Mouse (Mus musculus) intestine, embryonic 14.5 days (tissue): ENCODE data around the gene BC029722. TPM values are rescaled to one million over a fixed set of nuclear protein-coding genes. Genes with fewer than 3 reads are reported as not detected.

Experiments used
- ATAC-seq: fragments of 200-750 bp; cut with Nextera tagmentation; replicated peaks from 2 replicates; pipeline ENCODE4 v1.8.0; 2017; ENCODE audit warnings: low read depth, moderate number of reproducible peaks, moderate TSS enrichment, moderate library complexity; ENCODE audit not compliant: low FRiP score, low TSS enrichment
- DNase-seq: peaks from one replicate; pipeline ENCODE4 v3.0.0-alpha.2; 2018; ENCODE audit warnings: low spot score
- H3K27ac ChIP-seq: fragments of 300-500 bp; sonication (generic); 2 replicates; pipeline ENCODE4 v1.5.1; 2014; ENCODE audit warnings: low read depth, mild to moderate bottlenecking, control low read depth
- H3K27me3 ChIP-seq: fragments of 300-500 bp; sonication (generic); replicated peaks from 2 replicates; pipeline ENCODE4 v1.6.1; 2014; ENCODE audit warnings: low read length, control low read depth; ENCODE audit not compliant: control insufficient read depth, insufficient read depth
- H3K36me3 ChIP-seq: fragments of 300-500 bp; sonication (generic); 2 replicates; pipeline ENCODE4 v1.6.1; 2014; ENCODE audit warnings: low read length, control low read depth; ENCODE audit not compliant: control insufficient read depth, insufficient read depth
- H3K4me1 ChIP-seq: fragments of 300-500 bp; sonication (generic); replicated peaks from 2 replicates; pipeline ENCODE4 v1.6.1; 2014; ENCODE audit warnings: low read length, control low read depth, mixed read lengths; ENCODE audit not compliant: control insufficient read depth, insufficient read depth
- H3K4me2 ChIP-seq: fragments of 300-500 bp; sonication (generic); 2 replicates; pipeline ENCODE4 v1.6.1; 2014; ENCODE audit warnings: low read length
- H3K4me3 ChIP-seq: fragments of 300-500 bp; sonication (generic); 2 replicates; pipeline ENCODE4 v1.5.1; 2014; ENCODE audit warnings: low read depth, low read length, control low read depth, mixed read lengths
- H3K9ac ChIP-seq: fragments of 300-500 bp; sonication (generic); 2 replicates; pipeline ENCODE4 v1.6.1; 2014; ENCODE audit warnings: mild to moderate bottlenecking, low read length
- H3K9me3 ChIP-seq: fragments of 300-500 bp; sonication (generic); 2 replicates; pipeline ENCODE4 v1.6.1; 2016; ENCODE audit warnings: low read length, control low read depth; ENCODE audit not compliant: control insufficient read depth
- WGBS: fragments of 180-500 bp; shearing (Covaris S2); extraction: QIAGEN DNeasy Blood & Tissue Kit; methylation state at CpG from one replicate; pipeline ENCODE4 v1.1.7; 2014; 5-methylcytosine and 5-hydroxymethylcytosine counted together
- polyA plus RNA-seq: library from polyadenylated mRNA; unstranded; fragments of >200 nt; fragmentation: Nextera tagmentation; extraction: Ambion mirVana; gene quantifications from 2 replicates; pipeline ENCODE4 v1.2.1, GENCODE M21; 2014

BC029722 gene
- 12.8 and 13.2 TPM in 2 replicates for polyA plus RNA-seq

GRCm38 (mm10) chr2:155819392-155819448 is at the start of gene BC029722:
TSS of gene BC029722 (minus strand) at chr2:155819426.
- Histone ChIP-seq H3K27ac (peak within 1 kb of the TSS; percentile 82), H3K4me2 (peak within 1 kb of the TSS; percentile 96), H3K4me1 (peaks cover 9% of the 10 kb centered on the region; the same call in 1 of the 2 replicates), H3K9ac (peak within 1 kb of the TSS; percentile 69), H3K4me3 (peak within 1 kb of the TSS; percentile 74), H3K27me3 (no peaks in the 10 kb centered on the region), H3K9me3 (no peaks in the 10 kb centered on the region), H3K36me3 (peaks cover 44% of the 10 kb centered on the region)
- no peak for ATAC-seq
- no peak for DNase-seq

GRCm38 (mm10) chr2:155868320-155868719 is 49.1 kb upstream of the BC029722 start:
- ATAC-seq (no peak), DNase-seq (no peak)
- 96% methylated on average over 8 of the region's 8 CpGs for WGBS
- H3K4me1 ChIP-seq: peaks cover 25% of the 10 kb centered on the region
- no peaks in the 10 kb centered on the region for H3K9me3 ChIP-seq
- no peak overlapping the region for H3K4me2 ChIP-seq
- no peak overlapping the region for H3K9ac ChIP-seq
- H3K4me3 ChIP-seq: no peak overlapping the region
- peaks cover 4% of the 10 kb centered on the region for H3K36me3 ChIP-seq
- no peak overlapping the region for H3K27ac ChIP-seq
- no peaks in the 10 kb centered on the region for H3K27me3 ChIP-seq

GRCm38 (mm10) chr2:155863301-155863867 is 44.2 kb upstream of the BC029722 start:
- H3K4me2 ChIP-seq: no peak overlapping the region; the same call in 1 of the 2 replicates

GRCm38 (mm10) chr2:155862573-155863300 is 43.5 kb upstream of the BC029722 start:
- Histone ChIP-seq H3K4me2 (no peak overlapping the region; the same call in 1 of the 2 replicates), H3K4me3 (no peak overlapping the region), H3K9ac (no peak overlapping the region), H3K9me3 (no peaks in the 10 kb centered on the region), H3K36me3 (peaks cover 8% of the 10 kb centered on the region), H3K4me1 (peaks cover 10% of the 10 kb centered on the region; the same call in 1 of the 2 replicates), H3K27ac (no peak overlapping the region), H3K27me3 (no peaks in the 10 kb centered on the region)
- WGBS: 54% methylated on average over 13 of the region's 13 CpGs
- no peak for DNase-seq
- peak; percentile 90 for ATAC-seq

More at GRCm38 (mm10) chr2:155863301-155863867, 44.2 kb upstream of the BC029722 start:
- Histone ChIP-seq H3K4me3 (no peak overlapping the region), H3K4me1 (peaks cover 10% of the 10 kb centered on the region; the same call in 1 of the 2 replicates), H3K27me3 (no peaks in the 10 kb centered on the region), H3K9me3 (no peaks in the 10 kb centered on the region), H3K27ac (no peak overlapping the region), H3K36me3 (peaks cover 4% of the 10 kb centered on the region), H3K9ac (no peak overlapping the region)
- 44% methylated on average over 11 of the region's 11 CpGs for WGBS
- ATAC-seq (peak; percentile 36; the same call in 1 of the 2 replicates), DNase-seq (no peak)

GRCm38 (mm10) chr2:155861581-155861980 is 42.4 kb upstream of the BC029722 start:
- H3K9ac ChIP-seq: no peak overlapping the region
- peaks cover 17% of the 10 kb centered on the region for H3K36me3 ChIP-seq
- H3K4me3 ChIP-seq: no peak overlapping the region
- 88% methylated on average over 6 of the region's 6 CpGs for WGBS
- no peak overlapping the region for H3K27ac ChIP-seq
- no peak overlapping the region for H3K4me2 ChIP-seq
- ATAC-seq (no peak), DNase-seq (no peak)
- H3K9me3 ChIP-seq: no peaks in the 10 kb centered on the region
- H3K4me1 ChIP-seq: peaks cover 10% of the 10 kb centered on the region; the same call in 1 of the 2 replicates
- no peaks in the 10 kb centered on the region for H3K27me3 ChIP-seq

GRCm38 (mm10) chr2:155860102-155860501 is 40.9 kb upstream of the BC029722 start:
- H3K36me3 ChIP-seq: peaks cover 22% of the 10 kb centered on the region
- no peak for DNase-seq
- no peak overlapping the region for H3K4me2 ChIP-seq
- no peak overlapping the region for H3K27ac ChIP-seq
- no peak overlapping the region for H3K9ac ChIP-seq
- no peak overlapping the region for H3K4me3 ChIP-seq
- no peak for ATAC-seq
- WGBS: 77% methylated on average over 7 of the region's 7 CpGs
- peaks cover 10% of the 10 kb centered on the region; the same call in 1 of the 2 replicates for H3K4me1 ChIP-seq
- no peaks in the 10 kb centered on the region for H3K9me3 ChIP-seq
- H3K27me3 ChIP-seq: no peaks in the 10 kb centered on the region

- 0 out of 2 replicates have a peak, but pooled peaks have one; percentile 24 for ATAC-seq
- Histone ChIP-seq H3K27ac (no peak overlapping the region), H3K36me3 (peaks cover 64% of the 10 kb centered on the region)
These were observed 33.3 kb upstream of the BC029722 start for GRCm38 (mm10) chr2:155852536-155852935.

GRCm38 (mm10) chr2:155850120-155850519 is 30.9 kb upstream of the BC029722 start:
- Histone ChIP-seq H3K9me3 (no peaks in the 10 kb centered on the region), H3K4me1 (no peaks in the 10 kb centered on the region), H3K27me3 (no peaks in the 10 kb centered on the region), H3K4me3 (no peak overlapping the region), H3K9ac (no peak overlapping the region), H3K36me3 (peaks cover 71% of the 10 kb centered on the region), H3K27ac (no peak overlapping the region), H3K4me2 (no peak overlapping the region)
- no peak for DNase-seq
- WGBS: 86% methylated on average over 7 of the region's 7 CpGs
- no peak for ATAC-seq

More at GRCm38 (mm10) chr2:155852536-155852935, 33.3 kb upstream of the BC029722 start:
- no peaks in the 10 kb centered on the region for H3K4me1 ChIP-seq
- H3K27me3 ChIP-seq: no peaks in the 10 kb centered on the region
- DNase-seq: no peak
- H3K9ac ChIP-seq: no peak overlapping the region
- H3K9me3 ChIP-seq: no peaks in the 10 kb centered on the region
- H3K4me3 ChIP-seq: no peak overlapping the region
- 76% methylated on average over 5 of the region's 5 CpGs for WGBS
- H3K4me2 ChIP-seq: no peak overlapping the region

GRCm38 (mm10) chr2:155849464-155849863 is 30.2 kb upstream of the BC029722 start:
- Histone ChIP-seq H3K27ac (no peak overlapping the region), H3K27me3 (no peaks in the 10 kb centered on the region), H3K4me2 (no peak overlapping the region), H3K4me3 (no peak overlapping the region), H3K36me3 (peaks cover 74% of the 10 kb centered on the region), H3K9me3 (no peaks in the 10 kb centered on the region), H3K4me1 (no peaks in the 10 kb centered on the region), H3K9ac (no peak overlapping the region)
- ATAC-seq: no peak
- 51% methylated on average over 7 of the region's 7 CpGs for WGBS
- DNase-seq: no peak
